Mouse (Mus musculus): ENCODE measurements around the gene Sh2b2.
"Not testable (repeated sequence)": the region's sequence is repeated elsewhere in the genome, so short reads cannot be mapped to it uniquely, and the experiment has no call there.

The Sh2b2 gene

GRCm38 (mm10) chr5:136240381-136240780 lies 6.0 kb downstream of the Sh2b2 start:
- in situ Hi-C loops (cut with MboI, MseI): loop anchor here (5.0 kb wide), 1 partner anchor 1052 kb away; the partner anchor contains the start of gene Ufsp1

- in situ Hi-C loops (cut with MboI, MseI): no loop called here
Measured at GRCm38 (mm10) chr5:136237607-136238006, 8.7 kb downstream of the Sh2b2 start.

- in situ Hi-C loops (cut with MboI, MseI): no loop called here
Measured at GRCm38 (mm10) chr5:136236611-136237010, 9.7 kb downstream of the Sh2b2 start.

GRCm38 (mm10) chr5:136230348-136231035 lies 15.9 kb downstream of the Sh2b2 start:
- in situ Hi-C loops (cut with MboI, MseI): no loop called here

GRCm38 (mm10) chr5:136226246-136226876 lies 20.0 kb downstream of the Sh2b2 start:
- in situ Hi-C loops (cut with MboI, MseI): no loop called here

- in situ Hi-C loops (cut with MboI, MseI): no loop called here
Measured at GRCm38 (mm10) chr5:136218585-136218984, 27.8 kb downstream of the Sh2b2 start.

GRCm38 (mm10) chr5:136217932-136218381 lies 28.4 kb downstream of the Sh2b2 start:
- in situ Hi-C loops (cut with MboI, MseI): no loop called here

- in situ Hi-C loops (cut with MboI, MseI): no loop called here
Measured at GRCm38 (mm10) chr5:136217004-136217665, 29.2 kb downstream of the Sh2b2 start.

GRCm38 (mm10) chr5:136215958-136216357 lies 30.4 kb downstream of the Sh2b2 start:
- in situ Hi-C loops (cut with MboI, MseI): no loop called here

GRCm38 (mm10) chr5:136215211-136215610 lies 31.1 kb downstream of the Sh2b2 start:
- in situ Hi-C loops (cut with MboI, MseI): no loop called here

GRCm38 (mm10) chr5:136213716-136214115 lies 32.6 kb downstream of the Sh2b2 start:
- in situ Hi-C loops (cut with MboI, MseI): no loop called here

- in situ Hi-C loops (cut with MboI, MseI): no loop called here
Measured at GRCm38 (mm10) chr5:136212716-136213115, 33.6 kb downstream of the Sh2b2 start.

- in situ Hi-C loops (cut with MboI, MseI): not testable (repeated sequence)
Measured at GRCm38 (mm10) chr5:136211341-136212102, 34.8 kb downstream of the Sh2b2 start.

GRCm38 (mm10) chr5:136210549-136210948 lies 35.8 kb downstream of the Sh2b2 start:
- in situ Hi-C loops (cut with MboI, MseI): no loop called here

GRCm38 (mm10) chr5:136201832-136202231 lies 44.5 kb downstream of the Sh2b2 start:
- in situ Hi-C loops (cut with MboI, MseI): loop anchor here (5.0 kb wide), 1 partner anchor 50 kb away; no protein-coding TSS in a partner anchor

GRCm38 (mm10) chr5:136199526-136199925 lies 46.8 kb downstream of the Sh2b2 start:
- in situ Hi-C loops (cut with MboI, MseI): no loop called here

- in situ Hi-C loops (cut with MboI, MseI): no loop called here
Measured at GRCm38 (mm10) chr5:136198474-136199391, 47.6 kb downstream of the Sh2b2 start, which contains the start of gene Prkrip1. Prkrip1 (minus strand) TSS chr5:136198963.

- in situ Hi-C loops (cut with MboI, MseI): no loop called here
Measured at GRCm38 (mm10) chr5:136191870-136192269, 54.5 kb downstream of the Sh2b2 start.

- in situ Hi-C loops (cut with MboI, MseI): loop anchor here (5.0 kb wide), 1 partner anchor 39 kb away; no protein-coding TSS in a partner anchor
Measured at GRCm38 (mm10) chr5:136186723-136187122, 59.6 kb downstream of the Sh2b2 start.

- in situ Hi-C loops (cut with MboI, MseI): no loop called here
Measured at GRCm38 (mm10) chr5:136183766-136184165, 62.6 kb downstream of the Sh2b2 start.

All from regulatory T cell (primary cell).